In genomic region chr2:33581449-33581777, GRCm38 (mm10) we compare ENCODE assay signal across 11 mouse cellular contexts. TPM values are rescaled to one million over a fixed set of nuclear protein-coding genes. Genes with fewer than 3 reads are reported as not detected.
DNase-seq lines count a peak whose midpoint lies in the region; ATAC-seq lines count a peak whose summit lies in the region.
"Had no signal": no experiment of that assay in that cellular context is flagged by ENCODE, and none has a peak within 500 bp of the region (broad histone marks: within the 10 kb centered on the region; RNA-seq: fewer than 3 reads in every experiment).

No protein-coding gene starts in this region.

- DNase-seq in intestine, embryonic 14.5 days (ENCODE audit: low spot score), result no peak
- DNase-seq in layer of hippocampus, postnatal 14 days (ENCODE audit: low spot score in 2 of 2), result no peak
- no peak for DNase-seq in testis, postnatal 10 days (ENCODE audit: low spot score)
- DNase-seq: heart, postnatal 4 days had no signal

- no peaks in the 10 kb centered on the region for H3K9me3 ChIP-seq in intestine, embryonic 14.5 days (ENCODE audit: control insufficient read depth, low read length)
- H3K9me3 ChIP-seq in intestine, embryonic 16.5 days (ENCODE audit: control insufficient read depth, low read length), result no peaks in the 10 kb centered on the region
- no peaks in the 10 kb centered on the region for H3K9me3 ChIP-seq in embryonic facial prominence, embryonic 12.5 days
- H3K9me3 ChIP-seq in hindbrain, embryonic 15.5 days, result no peaks in the 10 kb centered on the region
- H3K9me3 ChIP-seq in midbrain, embryonic 15.5 days, result no peaks in the 10 kb centered on the region

- H3K27me3 ChIP-seq in intestine, embryonic 14.5 days (replicated peaks; ENCODE audit: control insufficient read depth, insufficient read depth, low read length), result peaks cover 65% of the 10 kb centered on the region
- peaks cover 60% of the 10 kb centered on the region for H3K27me3 ChIP-seq in intestine, embryonic 16.5 days (replicated peaks; ENCODE audit: control insufficient read depth, insufficient read depth, low read length)
- peaks cover 77% of the 10 kb centered on the region for H3K27me3 ChIP-seq in embryonic facial prominence, embryonic 12.5 days
- peaks cover 67% of the 10 kb centered on the region for H3K27me3 ChIP-seq in hindbrain, embryonic 15.5 days
- H3K27me3 ChIP-seq in midbrain, embryonic 15.5 days (replicated peaks), result peaks cover 78% of the 10 kb centered on the region

- ATAC-seq in intestine, embryonic 14.5 days (replicated peaks; ENCODE audit: low FRiP score, low TSS enrichment, low read depth), result no peak
- ATAC-seq in intestine, embryonic 16.5 days, result no peak
- ATAC-seq in embryonic facial prominence, embryonic 12.5 days (ENCODE audit: insufficient number of reproducible peaks, insufficient read depth, low FRiP score, low TSS enrichment), result no peak
- no peak; the same call in 1 of the 2 replicates for ATAC-seq in hindbrain, embryonic 15.5 days (ENCODE audit: low FRiP score, low read depth)
- ATAC-seq in midbrain, embryonic 15.5 days (replicated peaks), result no peak
- no peak for ATAC-seq in CD4-positive, CD25-positive, alpha-beta regulatory T cell, adult 4 months

- no peak overlapping the region for H3K4me3 ChIP-seq in intestine, embryonic 14.5 days (ENCODE audit: low read depth, low read length)
- H3K4me3 ChIP-seq in intestine, embryonic 16.5 days (ENCODE audit: low read length), result no peak overlapping the region
- 0 out of 2 replicates have a peak overlapping the region, but pooled peaks have one; percentile 27 for H3K4me3 ChIP-seq in embryonic facial prominence, embryonic 12.5 days
- no peak overlapping the region for H3K4me3 ChIP-seq in hindbrain, embryonic 15.5 days
- H3K4me3 ChIP-seq in midbrain, embryonic 15.5 days, result no peak overlapping the region
- H3K4me3 ChIP-seq: myocyte had no signal

- 0 out of 2 replicates have a peak overlapping the region, but pooled peaks have one; percentile 46 for H3K4me2 ChIP-seq in intestine, embryonic 14.5 days (ENCODE audit: low read length)
- no peak overlapping the region for H3K4me2 ChIP-seq in intestine, embryonic 16.5 days (ENCODE audit: low read depth, low read length)
- H3K4me2 ChIP-seq in embryonic facial prominence, embryonic 12.5 days (replicated peaks), result 0 out of 2 replicates have a peak overlapping the region, but pooled peaks have one; percentile 48
- peak overlapping the region; percentile 54 for H3K4me2 ChIP-seq in hindbrain, embryonic 15.5 days
- peak overlapping the region; percentile 55 for H3K4me2 ChIP-seq in midbrain, embryonic 15.5 days

- peaks cover 30% of the 10 kb centered on the region for H3K4me1 ChIP-seq in intestine, embryonic 14.5 days (replicated peaks; ENCODE audit: control insufficient read depth, insufficient read depth, low read length)
- peaks cover 7% of the 10 kb centered on the region for H3K4me1 ChIP-seq in intestine, embryonic 16.5 days (ENCODE audit: control insufficient read depth, insufficient read depth, low read length)
- H3K4me1 ChIP-seq in embryonic facial prominence, embryonic 12.5 days, result peaks cover 51% of the 10 kb centered on the region
- peaks cover 68% of the 10 kb centered on the region for H3K4me1 ChIP-seq in hindbrain, embryonic 15.5 days (replicated peaks)
- H3K4me1 ChIP-seq in midbrain, embryonic 15.5 days, result peaks cover 55% of the 10 kb centered on the region

- H3K9ac ChIP-seq in intestine, embryonic 14.5 days (ENCODE audit: low read length), result no peak overlapping the region
- H3K9ac ChIP-seq in intestine, embryonic 16.5 days (ENCODE audit: low read depth, low read length), result no peak overlapping the region
- no peak overlapping the region for H3K9ac ChIP-seq in embryonic facial prominence, embryonic 12.5 days
- no peak overlapping the region for H3K9ac ChIP-seq in hindbrain, embryonic 15.5 days
- H3K9ac ChIP-seq in midbrain, embryonic 15.5 days, result no peak overlapping the region

- H3K27ac ChIP-seq in intestine, embryonic 14.5 days (ENCODE audit: low read depth), result no peak overlapping the region
- H3K27ac ChIP-seq in intestine, embryonic 16.5 days (ENCODE audit: low read length), result no peak overlapping the region
- H3K27ac ChIP-seq in embryonic facial prominence, embryonic 12.5 days, result no peak overlapping the region
- H3K27ac ChIP-seq in hindbrain, embryonic 15.5 days (replicated peaks), result peak overlapping the region; percentile 81
- peak overlapping the region; percentile 50; the same call in 1 of the 2 replicates for H3K27ac ChIP-seq in midbrain, embryonic 15.5 days

- 5% methylated on average over 6 of the region's 6 CpGs for WGBS in intestine, embryonic 14.5 days
- WGBS in intestine, embryonic 16.5 days, result 1% methylated on average over 6 of the region's 6 CpGs
- 2% methylated on average over 6 of the region's 6 CpGs for WGBS in embryonic facial prominence, embryonic 12.5 days
- 2% methylated on average over 6 of the region's 6 CpGs for WGBS in hindbrain, embryonic 15.5 days
- WGBS in midbrain, embryonic 15.5 days, result 0% methylated on average over 6 of the region's 6 CpGs

- H3K36me3 ChIP-seq in intestine, embryonic 14.5 days (ENCODE audit: control insufficient read depth, insufficient read depth, low read length), result no peaks in the 10 kb centered on the region
- no peaks in the 10 kb centered on the region for H3K36me3 ChIP-seq in intestine, embryonic 16.5 days (ENCODE audit: control insufficient read depth, insufficient read depth, low read length)
- no peaks in the 10 kb centered on the region for H3K36me3 ChIP-seq in embryonic facial prominence, embryonic 12.5 days
- no peaks in the 10 kb centered on the region for H3K36me3 ChIP-seq in hindbrain, embryonic 15.5 days
- H3K36me3 ChIP-seq in midbrain, embryonic 15.5 days (replicated peaks), result no peaks in the 10 kb centered on the region

RNA-seq across cellular contexts. Expression of gene Lmx1b, which starts 58.9 kb away (rescaled TPM):
- 0.07 TPM in 1 of 2 replicates, not detected in the other for polyA plus RNA-seq in intestine, embryonic 14.5 days (2014; fragmentation: Nextera tagmentation; extraction: Ambion mirVana)
- 0.04 TPM in 1 of 2 replicates, not detected in the other for polyA plus RNA-seq in intestine, embryonic 16.5 days (2015; fragmentation: Nextera tagmentation; extraction: Ambion mirVana)
- polyA plus RNA-seq in embryonic facial prominence, embryonic 12.5 days (2016; fragmentation: Nextera tagmentation; extraction: Ambion mirVana), result 0.74 and 1.0 TPM in 2 replicates
- polyA plus RNA-seq in hindbrain, embryonic 15.5 days (2015; fragmentation: Nextera tagmentation; extraction: Ambion mirVana), result 4.9 and 6.2 TPM in 2 replicates
- 1.5 and 1.7 TPM in 2 replicates for polyA plus RNA-seq in midbrain, embryonic 15.5 days (2015; fragmentation: Nextera tagmentation; extraction: Ambion mirVana)
- total RNA-seq in layer of hippocampus, postnatal 14 days (2021), result under 1 TPM; 0.17 to 0.28 TPM
- not detected for polyA plus RNA-seq in CD4-positive, CD25-positive, alpha-beta regulatory T cell, adult 4 months (2017; shearing (Covaris generic))
- total RNA-seq: CH12.LX had no signal
- polyA plus RNA-seq: myocyte had no signal

Comparison
In these comparisons a context has a peak if more than half of its experiments do, and no peak if none do; other contexts are left out.
1. H3K27ac ChIP-seq: peak in hindbrain, embryonic 15.5 days (single experiment) and midbrain, embryonic 15.5 days (single experiment); none in intestine, embryonic 14.5 days (single experiment), intestine, embryonic 16.5 days (single experiment) and embryonic facial prominence, embryonic 12.5 days (single experiment).